Mouse (Mus musculus): ENCODE measurements around the gene Dpp3.
"Not testable (repeated sequence)": the region's sequence is repeated elsewhere in the genome, so short reads cannot be mapped to it uniquely, and the experiment has no call there.

Gene Dpp3

DNA sequence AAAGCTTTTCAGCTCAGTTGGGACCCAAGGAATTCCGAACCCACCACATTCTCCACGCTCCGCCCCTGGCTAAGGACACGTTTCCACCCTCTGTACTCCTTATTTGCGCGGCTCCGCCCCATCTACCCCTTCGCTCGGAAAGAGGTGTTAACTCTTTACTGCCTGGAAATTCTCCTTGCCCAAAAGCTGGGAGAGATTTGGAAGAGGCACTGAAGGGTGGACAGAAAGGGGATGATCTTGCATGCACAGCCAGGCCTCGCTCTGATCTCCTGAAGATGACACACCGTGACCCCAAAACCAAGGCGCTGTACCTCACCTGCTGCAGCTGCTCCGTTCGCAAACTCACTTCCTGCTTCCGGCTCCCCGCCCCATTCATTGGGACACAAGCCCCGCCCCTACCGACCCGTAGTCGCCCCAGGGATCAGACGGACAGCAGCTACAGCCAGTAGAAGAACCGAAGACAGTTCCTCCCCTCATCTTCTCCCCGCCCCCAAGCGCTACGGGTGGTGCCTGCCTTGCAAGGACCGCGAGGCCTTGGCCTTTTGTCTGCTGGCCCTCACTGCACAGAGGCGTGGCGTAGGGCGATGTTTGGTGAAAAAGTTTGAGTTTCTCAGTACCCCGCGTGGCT lies at the start of gene Dpp3:
TSS of gene Dpp3 (minus strand) at position 384 of the 628 bp plus-strand sequence.
- peak; percentile 96 for DNase-seq (ENCODE audit: extremely low read depth, insufficient read length, low spot score)

- peak; percentile 32 for DNase-seq (ENCODE audit: extremely low read depth, insufficient read length, low spot score)
Observed at GRCm38 (mm10) chr19:4968236-4968635, 40.1 kb upstream of the Dpp3 start.

GRCm38 (mm10) chr19:4961928-4962601 lies 34.0 kb upstream of the Dpp3 start, which contains the start of gene Mrpl11:
Gene Mrpl11, plus strand, starts transcription at chr19:4962147.
- peak; percentile 79 for DNase-seq (ENCODE audit: extremely low read depth, insufficient read length, low spot score)

DNA sequence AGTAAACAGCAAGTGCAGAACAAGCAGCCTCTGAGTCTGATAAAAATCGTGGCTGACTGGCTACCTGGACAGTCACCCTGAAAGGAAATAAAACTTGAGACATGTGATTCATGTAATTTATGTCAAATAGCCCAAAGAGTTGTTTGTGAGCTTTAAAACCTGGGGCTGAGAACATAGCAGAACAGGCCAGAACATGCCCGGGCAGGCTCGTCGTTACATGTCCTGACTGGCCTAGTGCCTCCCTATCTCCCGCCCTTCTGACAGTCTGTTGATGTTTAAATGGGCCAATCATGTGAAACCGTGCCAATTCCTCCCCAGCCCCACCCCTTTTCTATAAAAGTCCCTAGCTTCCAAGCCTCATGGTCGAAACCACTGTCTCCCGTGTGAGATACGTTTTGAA lies 20.6 kb upstream of the Dpp3 start:
- not testable (repeated sequence) for DNase-seq (ENCODE audit: extremely low read depth, insufficient read length, low spot score)

DNA sequence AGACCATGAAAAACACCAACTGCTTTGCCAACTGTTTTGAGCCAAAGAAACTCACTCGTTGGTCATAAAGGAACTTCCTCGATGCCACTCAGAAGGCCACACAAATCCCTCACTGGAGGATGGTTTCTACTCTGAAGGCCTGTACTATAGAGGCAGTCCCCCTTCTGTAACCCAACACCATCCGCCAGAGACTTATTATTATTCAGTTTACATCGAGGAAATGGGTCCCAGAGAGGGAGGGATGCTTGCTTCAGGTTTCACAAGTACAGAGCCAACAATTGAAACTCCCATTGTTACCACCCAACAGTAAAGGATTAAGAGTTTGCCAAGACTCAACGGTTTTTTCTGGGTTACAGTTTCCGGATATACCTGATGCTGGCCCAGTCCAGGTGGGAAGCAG lies 17.5 kb upstream of the Dpp3 start:
- DNase-seq (ENCODE audit: extremely low read depth, insufficient read length, low spot score), result no peak

- DNase-seq (ENCODE audit: extremely low read depth, insufficient read length, low spot score), result no peak
Observed at GRCm38 (mm10) chr19:4943253-4943588, 15.1 kb upstream of the Dpp3 start.

GRCm38 (mm10) chr19:4942551-4943252 lies 14.6 kb upstream of the Dpp3 start, which contains the start of gene Peli3:
Gene Peli3, minus strand, starts transcription at chr19:4943127.
- DNase-seq (ENCODE audit: extremely low read depth, insufficient read length, low spot score), result peak; percentile 76

- DNase-seq (ENCODE audit: extremely low read depth, insufficient read length, low spot score), result peak; percentile 82
Observed at GRCm38 (mm10) chr19:4937444-4938310, 9.6 kb upstream of the Dpp3 start.

GRCm38 (mm10) chr19:4936896-4937295 lies 8.8 kb upstream of the Dpp3 start:
- DNase-seq (ENCODE audit: extremely low read depth, insufficient read length, low spot score), result no peak

GRCm38 (mm10) chr19:4928781-4929180 lies 694 bp upstream of the Dpp3 start:
- DNase-seq (ENCODE audit: extremely low read depth, insufficient read length, low spot score), result no peak

- no peak for DNase-seq (ENCODE audit: extremely low read depth, insufficient read length, low spot score)
Observed at GRCm38 (mm10) chr19:4925121-4925860, 2.8 kb downstream of the Dpp3 start.

DNA sequence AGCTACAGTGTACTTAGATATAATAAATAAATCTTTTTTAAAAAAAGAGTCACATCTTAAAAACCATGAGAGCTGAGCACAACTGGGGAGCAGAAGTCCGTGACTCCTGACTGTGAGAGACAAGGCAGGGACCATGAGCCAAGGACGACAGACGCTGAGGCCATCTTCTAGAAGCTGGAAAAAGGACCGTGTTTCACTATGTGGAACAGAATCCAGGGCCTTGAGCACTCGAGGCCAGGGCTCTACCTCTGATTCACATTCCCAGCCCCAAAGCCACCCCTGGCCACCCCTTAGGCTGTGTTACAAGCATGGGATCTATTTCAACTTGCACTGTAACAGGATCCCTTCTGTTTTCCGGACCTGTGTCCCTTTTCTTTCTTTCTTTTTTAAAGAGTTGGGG lies 8.4 kb downstream of the Dpp3 start:
- no peak for DNase-seq (ENCODE audit: extremely low read depth, insufficient read length, low spot score)

DNA sequence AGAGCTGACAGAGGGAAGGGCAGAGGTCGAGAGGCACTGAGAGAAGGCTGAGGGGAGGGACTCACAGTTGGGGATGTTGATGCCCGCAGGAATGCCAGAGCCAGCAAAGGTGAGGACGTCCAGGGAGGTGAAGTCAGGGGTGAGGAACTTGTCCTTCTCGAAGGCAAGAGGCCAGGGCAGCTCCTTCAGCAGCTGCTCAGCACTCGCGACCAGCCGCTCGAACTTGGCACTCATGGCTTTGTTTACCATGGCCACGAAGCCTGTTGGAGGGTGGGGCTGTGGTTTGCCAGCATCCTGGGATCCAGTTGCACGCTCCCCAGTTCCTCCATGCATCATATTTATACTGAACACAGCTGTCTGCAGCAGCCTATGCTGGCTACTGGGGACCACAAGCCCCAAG lies 11.3 kb downstream of the Dpp3 start:
- DNase-seq (ENCODE audit: extremely low read depth, insufficient read length, low spot score), result no peak

- no peak for DNase-seq (ENCODE audit: extremely low read depth, insufficient read length, low spot score)
Observed at GRCm38 (mm10) chr19:4915924-4916603, 12.0 kb downstream of the Dpp3 start.

DNA sequence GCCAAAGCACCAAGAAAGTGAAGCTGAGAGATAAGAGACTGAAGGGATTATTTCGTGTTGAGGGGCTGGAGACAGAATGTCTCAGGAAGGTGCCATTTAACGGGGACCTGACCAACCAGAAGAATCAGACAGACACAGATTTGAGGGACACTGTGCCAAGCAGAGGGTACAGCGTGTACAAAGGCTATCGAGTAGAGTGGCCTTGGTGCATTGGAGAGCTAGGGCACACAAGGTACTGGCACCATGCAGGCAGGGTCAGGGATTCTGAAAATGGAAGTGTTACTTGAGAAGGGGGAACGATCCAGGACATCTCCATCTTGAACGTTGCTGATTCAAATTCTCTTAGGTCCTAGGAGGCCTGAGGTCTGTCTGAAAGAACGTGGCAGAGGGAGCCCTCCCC lies 18.7 kb downstream of the Dpp3 start:
- no peak for DNase-seq (ENCODE audit: extremely low read depth, insufficient read length, low spot score)

GRCm38 (mm10) chr19:4908107-4908506 lies 20.0 kb downstream of the Dpp3 start:
- DNase-seq (ENCODE audit: extremely low read depth, insufficient read length, low spot score), result no peak

GRCm38 (mm10) chr19:4905979-4906794 lies 21.9 kb downstream of the Dpp3 start, which contains the start of gene Bbs1:
Gene Bbs1, minus strand, starts transcription at chr19:4906628.
- peak; percentile 58 for DNase-seq (ENCODE audit: extremely low read depth, insufficient read length, low spot score)

- no peak for DNase-seq (ENCODE audit: extremely low read depth, insufficient read length, low spot score)
Observed at GRCm38 (mm10) chr19:4899888-4900287, 28.2 kb downstream of the Dpp3 start.

DNA sequence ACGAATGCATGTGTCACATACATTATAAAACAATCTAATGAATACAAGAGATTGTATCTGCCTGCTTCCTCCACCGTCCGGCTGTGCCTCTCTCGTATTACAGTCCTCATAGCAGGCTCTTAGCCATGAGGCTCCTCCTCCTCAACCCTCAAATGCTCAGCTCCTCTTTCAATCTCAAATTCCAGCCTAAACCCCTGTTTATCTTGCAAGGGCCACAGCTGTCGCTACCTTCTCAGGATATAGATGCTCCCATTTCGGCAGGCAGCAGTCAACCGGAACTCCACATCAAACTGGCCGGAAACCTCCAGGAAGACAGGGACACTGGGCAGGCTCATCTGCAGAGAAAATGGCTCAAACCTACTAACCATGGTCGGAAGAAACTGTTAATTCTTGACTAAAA lies 29.1 kb downstream of the Dpp3 start:
- no peak for DNase-seq (ENCODE audit: extremely low read depth, insufficient read length, low spot score)
